ENCODE assay signal across 8 mouse cellular contexts in genomic region chr7:132811716-132812618, GRCm38 (mm10). TPM values are rescaled to one million over a fixed set of nuclear protein-coding genes. Genes with fewer than 3 reads are reported as not detected.
DNase-seq lines count a peak whose midpoint lies in the region; ATAC-seq and TF ChIP-seq lines count a peak whose summit lies in the region.

No protein-coding gene starts in this region.

- peak; percentile 37 for TF ChIP-seq EP300 in liver, embryonic 14.5 days (IDR thresholded peaks at IDR 0.05; ENCODE audit: low read depth)

- peaks cover 70% of the 10 kb centered on the region for H3K4me1 ChIP-seq in G1E (ENCODE audit: insufficient read depth, low read depth, low read length)
- H3K4me1 ChIP-seq in hindbrain, embryonic 11.5 days (replicated peaks; ENCODE audit: control insufficient read depth, insufficient read depth, low read length), result peaks cover 17% of the 10 kb centered on the region
- H3K4me1 ChIP-seq in liver, embryonic 14.5 days (replicated peaks; ENCODE audit: control insufficient read depth in 2 of 2, insufficient read depth in 2 of 2, low read length in 1 of 2), result peaks cover 19 to 32% of the 10 kb centered on the region in 2 experiments
- peaks cover 22% of the 10 kb centered on the region for H3K4me1 ChIP-seq in neural tube, embryonic 14.5 days (ENCODE audit: control insufficient read depth, insufficient read depth, low read length)

- no peaks in the 10 kb centered on the region for H3K27me3 ChIP-seq in G1E (ENCODE audit: insufficient read depth, low read length)
- H3K27me3 ChIP-seq in hindbrain, embryonic 11.5 days (ENCODE audit: control insufficient read depth, insufficient read depth, low read length), result no peaks in the 10 kb centered on the region
- peaks cover 10% of the 10 kb centered on the region for H3K27me3 ChIP-seq in liver, embryonic 14.5 days (ENCODE audit: control insufficient read depth, insufficient read depth, low read length)
- no peaks in the 10 kb centered on the region for H3K27me3 ChIP-seq in neural tube, embryonic 14.5 days (ENCODE audit: control insufficient read depth, insufficient read depth, low read length)

- 11% methylated on average over 23 of the region's 23 CpGs for WGBS in hindbrain, embryonic 11.5 days
- WGBS in liver, embryonic 14.5 days (ENCODE audit: insufficient replicate concordance), result 3% methylated on average over 23 of the region's 23 CpGs
- 13% methylated on average over 23 of the region's 23 CpGs for WGBS in neural tube, embryonic 14.5 days

- TF ChIP-seq CTCF in G1E (IDR thresholded peaks at IDR 0.05; ENCODE audit: low read depth, low read length), result no peak
- TF ChIP-seq CTCF in liver, embryonic 14.5 days (IDR thresholded peaks at IDR 0.05; ENCODE audit: low read depth), result no peak

- no peaks in the 10 kb centered on the region for H3K9me3 ChIP-seq in G1E (replicated peaks)
- no peaks in the 10 kb centered on the region for H3K9me3 ChIP-seq in hindbrain, embryonic 11.5 days (ENCODE audit: control insufficient read depth, low read length)
- H3K9me3 ChIP-seq in liver, embryonic 14.5 days (ENCODE audit: control insufficient read depth, low read length), result no peaks in the 10 kb centered on the region
- no peaks in the 10 kb centered on the region for H3K9me3 ChIP-seq in neural tube, embryonic 14.5 days (ENCODE audit: control insufficient read depth, low read length)

- H3K9ac ChIP-seq in hindbrain, embryonic 11.5 days (ENCODE audit: low read depth, low read length), result peak overlapping the region; percentile 74
- H3K9ac ChIP-seq in liver, embryonic 14.5 days (replicated peaks), result peak overlapping the region; percentile 80
- peak overlapping the region; percentile 76 for H3K9ac ChIP-seq in neural tube, embryonic 14.5 days (replicated peaks; ENCODE audit: low read depth, low read length)

- intact Hi-C loops in heart, postnatal 25 days (cut with DNase I), result loop anchor here (1.0 to 5.0 kb wide), 6 partner anchors 25 to 156 kb away; partner anchors contain the start of gene Eef1akmt2

- DNase-seq in heart, adult 18-20 months, result peak; percentile 58 to 70
- no peak for DNase-seq in heart, postnatal 25 days (ENCODE audit: low spot score)
- no peak for DNase-seq in G1E (ENCODE audit: low spot score)
- DNase-seq in embryo, embryonic 9.5 days (ENCODE audit: extremely low spot score), result peak; percentile 56
- peak; percentile 64 for DNase-seq in hindbrain, embryonic 11.5 days (ENCODE audit: low spot score)
- DNase-seq in liver, embryonic 14.5 days (ENCODE audit: low read depth in 3 of 3, low spot score in 3 of 3), result peak in 1 of 3 experiments; percentile 51

- peak overlapping the region; percentile 80 for H3K27ac ChIP-seq in hindbrain, embryonic 11.5 days (ENCODE audit: low read depth, low read length)
- H3K27ac ChIP-seq in liver, embryonic 14.5 days, result peak overlapping the region; percentile 70
- H3K27ac ChIP-seq in neural tube, embryonic 14.5 days (ENCODE audit: low read depth, low read length), result no peak overlapping the region

- H3K4me3 ChIP-seq in G1E (ENCODE audit: low read depth, low read length), result peak overlapping the region; percentile 85
- peak overlapping the region; percentile 57 for H3K4me3 ChIP-seq in hindbrain, embryonic 11.5 days (ENCODE audit: low read depth, low read length)
- H3K4me3 ChIP-seq in liver, embryonic 14.5 days (ENCODE audit: insufficient read depth in 1 of 2, low read depth in 2 of 2, low read length in 2 of 2), result peak overlapping the region; percentile 66 to 80
- peak overlapping the region; percentile 65 for H3K4me3 ChIP-seq in neural tube, embryonic 14.5 days (ENCODE audit: low read depth, low read length)

- no peak; the same call in 1 of the 2 replicates for ATAC-seq in G1E (ENCODE audit: extremely low read depth, insufficient number of reproducible peaks, low FRiP score, poor library complexity, severe bottlenecking)
- ATAC-seq in hindbrain, embryonic 11.5 days (ENCODE audit: low FRiP score), result no peak
- ATAC-seq in liver, embryonic 14.5 days (ENCODE audit: insufficient read depth), result peak; percentile 22; the same call in 1 of the 2 replicates
- no peak for ATAC-seq in neural tube, embryonic 14.5 days (ENCODE audit: low read depth)
- no peak for ATAC-seq in granulocyte monocyte progenitor cell, adult 5-6 weeks (replicated peaks; ENCODE audit: poor library complexity, severe bottlenecking)

- peaks cover 12% of the 10 kb centered on the region for H3K36me3 ChIP-seq in G1E (replicated peaks)
- H3K36me3 ChIP-seq in hindbrain, embryonic 11.5 days (ENCODE audit: control insufficient read depth, insufficient read depth, low read length), result no peaks in the 10 kb centered on the region
- no peaks in the 10 kb centered on the region for H3K36me3 ChIP-seq in liver, embryonic 14.5 days (replicated peaks; ENCODE audit: control insufficient read depth, insufficient read depth, low read depth)
- H3K36me3 ChIP-seq in neural tube, embryonic 14.5 days (ENCODE audit: control insufficient read depth, insufficient read depth, low read length), result no peaks in the 10 kb centered on the region

- peak overlapping the region; percentile 88 for H3K4me2 ChIP-seq in hindbrain, embryonic 11.5 days (replicated peaks; ENCODE audit: low read depth, low read length)
- H3K4me2 ChIP-seq in liver, embryonic 14.5 days (ENCODE audit: low read depth), result peak overlapping the region; percentile 99
- H3K4me2 ChIP-seq in neural tube, embryonic 14.5 days (ENCODE audit: low read depth, low read length), result peak overlapping the region; percentile 92

RNA-seq across cellular contexts. Expression of gene Fam53b, which starts 1.7 kb away (rescaled TPM):
- 10 to 100 TPM; 21.3 to 22.5 TPM for total RNA-seq in heart, adult 18-20 months (2021)
- 10 to 100 TPM; 25.8 to 26.8 TPM for total RNA-seq in heart, postnatal 25 days (2021)
- 27.1 and 63.6 TPM in 2 replicates for total RNA-seq in G1E (2014; fragmentation: Nextera tagmentation)
- 15.0 and 22.1 TPM in 2 replicates for total RNA-seq in G1E (2017)
- 23.8 and 24.6 TPM in 2 replicates for polyA plus RNA-seq in G1E (2012)
- 16.9 and 17.0 TPM in 2 replicates for polyA plus RNA-seq in hindbrain, embryonic 11.5 days (2014; fragmentation: Nextera tagmentation; extraction: Ambion mirVana)
- 12.9 and 14.7 TPM in 2 replicates for polyA plus RNA-seq in liver, embryonic 14.5 days (2012; rRNA removed)
- 20.0 and 22.2 TPM in 2 replicates for polyA plus RNA-seq in liver, embryonic 14.5 days (2014; fragmentation: Nextera tagmentation; extraction: Ambion mirVana)
- 11.8 and 13.7 TPM in 2 replicates for polyA plus RNA-seq in neural tube, embryonic 14.5 days (2014; fragmentation: Nextera tagmentation; extraction: Ambion mirVana)
- 20.1 and 27.7 TPM in 2 replicates for total RNA-seq in granulocyte monocyte progenitor cell, adult 5-6 weeks (2014; fragmentation: Nextera tagmentation)
- total RNA-seq in granulocyte monocyte progenitor cell, adult 5-6 weeks (2017), result 11.1 and 12.5 TPM in 2 replicates

RNA-seq across cellular contexts. Expression of gene Eef1akmt2, which starts 40.5 kb away (rescaled TPM):
- 10 to 100 TPM in 1 of 2 experiments, 1 to 10 TPM in 1; 7.3 to 10.4 TPM for total RNA-seq in heart, adult 18-20 months (2021)
- total RNA-seq in heart, postnatal 25 days (2021), result 1 to 10 TPM; 9.6 to 9.8 TPM
- 24.8 and 28.4 TPM in 2 replicates for total RNA-seq in G1E (2014; fragmentation: Nextera tagmentation)
- 58.9 and 74.1 TPM in 2 replicates for total RNA-seq in G1E (2017)
- polyA plus RNA-seq in G1E (2012), result 9.3 and 16.5 TPM in 2 replicates
- polyA plus RNA-seq in hindbrain, embryonic 11.5 days (2014; fragmentation: Nextera tagmentation; extraction: Ambion mirVana), result 93.0 and 93.5 TPM in 2 replicates
- 5.1 and 13.1 TPM in 2 replicates for polyA plus RNA-seq in liver, embryonic 14.5 days (2012; rRNA removed)
- polyA plus RNA-seq in liver, embryonic 14.5 days (2014; fragmentation: Nextera tagmentation; extraction: Ambion mirVana), result 19.0 and 20.8 TPM in 2 replicates
- polyA plus RNA-seq in neural tube, embryonic 14.5 days (2014; fragmentation: Nextera tagmentation; extraction: Ambion mirVana), result 83.0 and 97.5 TPM in 2 replicates
- 22.1 and 26.8 TPM in 2 replicates for total RNA-seq in granulocyte monocyte progenitor cell, adult 5-6 weeks (2014; fragmentation: Nextera tagmentation)
- 51.4 and 61.2 TPM in 2 replicates for total RNA-seq in granulocyte monocyte progenitor cell, adult 5-6 weeks (2017)

RNA-seq across cellular contexts. Expression of gene Abraxas2, which starts 47.1 kb away (rescaled TPM):
- total RNA-seq in heart, adult 18-20 months (2021), result 10 to 100 TPM; 21.4 to 21.7 TPM
- total RNA-seq in heart, postnatal 25 days (2021), result 10 to 100 TPM; 21.0 to 21.4 TPM
- 69.5 and 79.8 TPM in 2 replicates for total RNA-seq in G1E (2014; fragmentation: Nextera tagmentation)
- total RNA-seq in G1E (2017), result 47.7 and 49.9 TPM in 2 replicates
- 4.6 and 4.7 TPM in 2 replicates for polyA plus RNA-seq in G1E (2012)
- 39.0 TPM in 2 replicates for polyA plus RNA-seq in hindbrain, embryonic 11.5 days (2014; fragmentation: Nextera tagmentation; extraction: Ambion mirVana)
- 5.0 and 7.4 TPM in 2 replicates for polyA plus RNA-seq in liver, embryonic 14.5 days (2012; rRNA removed)
- 10.7 and 11.7 TPM in 2 replicates for polyA plus RNA-seq in liver, embryonic 14.5 days (2014; fragmentation: Nextera tagmentation; extraction: Ambion mirVana)
- polyA plus RNA-seq in neural tube, embryonic 14.5 days (2014; fragmentation: Nextera tagmentation; extraction: Ambion mirVana), result 42.2 and 44.1 TPM in 2 replicates
- total RNA-seq in granulocyte monocyte progenitor cell, adult 5-6 weeks (2014; fragmentation: Nextera tagmentation), result 43.0 and 44.0 TPM in 2 replicates
- 36.1 and 40.2 TPM in 2 replicates for total RNA-seq in granulocyte monocyte progenitor cell, adult 5-6 weeks (2017)

Comparison
In these comparisons a context has a peak if more than half of its experiments do, and no peak if none do; other contexts are left out.
1. DNase-seq: peak in heart, adult 18-20 months (2 of 2), embryo, embryonic 9.5 days (single experiment) and hindbrain, embryonic 11.5 days (single experiment); none in heart, postnatal 25 days (single experiment) and G1E (single experiment).
2. Peak in every context shown above with its lines, with median percentiles within 50 percentile points of each other: H3K4me3 ChIP-seq, H3K4me2 ChIP-seq and H3K9ac ChIP-seq.